Mouse (Mus musculus): ENCODE results near the gene Commd1. TPM values are rescaled to one million over a fixed set of nuclear protein-coding genes. Genes with fewer than 3 reads are reported as not detected.

Gene Commd1
- polyA plus RNA-seq, 1 experiment from 2014 or later = 384 TPM

DNA sequence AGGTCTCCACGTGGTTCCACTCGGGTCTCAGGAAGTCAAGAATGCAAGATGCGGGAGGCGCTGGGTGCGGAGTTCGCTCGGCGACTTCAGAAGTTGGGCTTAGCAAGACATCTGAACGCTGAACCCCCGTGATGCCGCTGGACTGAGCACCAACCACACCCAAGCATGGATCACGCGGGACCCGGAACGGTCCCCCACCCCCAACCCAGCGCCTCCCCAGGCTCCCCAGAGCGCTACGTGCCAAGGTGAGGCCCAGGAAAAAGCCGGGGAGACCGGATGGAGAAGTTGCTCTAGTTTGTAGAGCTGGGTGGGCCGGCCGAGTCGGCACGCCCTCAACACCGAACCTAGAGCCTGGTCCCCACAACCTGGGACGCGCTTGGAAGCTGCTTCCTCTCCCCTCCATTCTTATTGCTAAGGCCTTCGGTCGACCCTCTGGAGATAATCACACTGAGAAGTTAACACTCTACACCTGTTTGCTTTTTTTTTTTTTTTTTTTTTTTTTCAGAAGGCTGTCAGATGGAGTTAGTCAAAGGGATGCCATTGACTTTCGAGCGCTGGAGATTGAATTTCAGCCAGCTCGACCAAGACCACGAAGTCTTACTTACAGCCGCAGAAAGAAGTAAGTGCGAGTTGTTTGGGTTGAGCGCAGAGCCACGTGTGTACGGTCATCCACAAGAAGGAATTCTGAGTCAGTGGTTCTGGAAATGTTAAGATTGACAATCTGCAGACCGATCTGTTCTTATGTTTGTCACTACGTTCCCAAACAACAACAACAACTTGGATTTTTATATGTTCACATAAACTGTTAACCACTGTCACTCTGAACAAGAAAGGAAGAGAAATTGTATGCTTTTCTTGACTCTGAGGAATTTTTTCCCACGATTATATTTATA, 121.6 kb downstream of the Commd1 start, which contains the start of gene B3gnt2:
Gene B3gnt2, minus strand, starts transcription at position 627 of the 893 bp plus-strand sequence.
- peak; percentile 62 for ATAC-seq
- H3K4me3 ChIP-seq (replicated peaks) = peak within 1 kb of the TSS; percentile 75
- H3K4me2 ChIP-seq (replicated peaks) = peak within 1 kb of the TSS; percentile 93
- no peaks in the 10 kb centered on the region for H3K9me3 ChIP-seq
- H3K27me3 ChIP-seq (replicated peaks) = peaks cover 9% of the 10 kb centered on the region; the same call in 1 of the 2 replicates
- peak within 1 kb of the TSS; percentile 86 for H3K27ac ChIP-seq
- 7% methylated on average over 41 of the region's 41 CpGs for WGBS
- H3K9ac ChIP-seq = peak within 1 kb of the TSS; percentile 74
- H3K36me3 ChIP-seq = no peaks in the 10 kb centered on the region
- H3K4me1 ChIP-seq (replicated peaks) = peaks cover 17% of the 10 kb centered on the region

- Histone ChIP-seq H3K4me2 (replicated peaks) (peak overlapping the region; percentile 93), H3K27ac (peak overlapping the region; percentile 86), H3K4me3 (replicated peaks) (peak overlapping the region; percentile 75), H3K27me3 (replicated peaks) (peaks cover 9% of the 10 kb centered on the region; the same call in 1 of the 2 replicates), H3K9me3 (no peaks in the 10 kb centered on the region), H3K9ac (peak overlapping the region; percentile 74), H3K4me1 (replicated peaks) (peaks cover 17% of the 10 kb centered on the region), H3K36me3 (no peaks in the 10 kb centered on the region)
- ATAC-seq = peak; percentile 94
- WGBS = under 1% methylated on average over 55 of the region's 55 CpGs
Observed at GRCm38 (mm10) chr11:22859633-22860334, 122.4 kb downstream of the Commd1 start.

DNA sequence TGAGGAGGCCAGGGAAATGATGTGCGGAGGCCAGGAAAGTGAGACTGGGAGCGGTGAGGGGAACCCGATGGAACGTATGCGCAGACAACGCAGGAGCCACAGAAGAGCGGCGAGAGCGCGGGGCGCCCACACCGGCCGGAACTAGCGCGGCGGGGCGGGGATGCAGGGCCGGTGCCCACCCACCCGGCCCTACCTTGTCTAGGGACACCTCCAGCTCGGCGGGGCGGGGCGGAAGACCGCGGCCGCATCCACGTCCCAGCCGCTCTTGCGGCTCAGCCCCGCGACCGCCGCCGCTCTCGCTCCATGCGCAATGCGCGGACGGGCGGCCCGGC, 122.9 kb downstream of the Commd1 start:
- peak overlapping the region; percentile 74 for H3K9ac ChIP-seq
- H3K27me3 ChIP-seq (replicated peaks) = peaks cover 9% of the 10 kb centered on the region; the same call in 1 of the 2 replicates
- H3K4me3 ChIP-seq (replicated peaks) = peak overlapping the region; percentile 75
- ATAC-seq = peak; percentile 85
- H3K4me2 ChIP-seq (replicated peaks) = peak overlapping the region; percentile 93
- peak overlapping the region; percentile 86 for H3K27ac ChIP-seq
- H3K9me3 ChIP-seq = no peaks in the 10 kb centered on the region
- WGBS = under 1% methylated on average over 35 of the region's 41 CpGs
- no peaks in the 10 kb centered on the region for H3K36me3 ChIP-seq
- peaks cover 17% of the 10 kb centered on the region for H3K4me1 ChIP-seq (replicated peaks)

DNA sequence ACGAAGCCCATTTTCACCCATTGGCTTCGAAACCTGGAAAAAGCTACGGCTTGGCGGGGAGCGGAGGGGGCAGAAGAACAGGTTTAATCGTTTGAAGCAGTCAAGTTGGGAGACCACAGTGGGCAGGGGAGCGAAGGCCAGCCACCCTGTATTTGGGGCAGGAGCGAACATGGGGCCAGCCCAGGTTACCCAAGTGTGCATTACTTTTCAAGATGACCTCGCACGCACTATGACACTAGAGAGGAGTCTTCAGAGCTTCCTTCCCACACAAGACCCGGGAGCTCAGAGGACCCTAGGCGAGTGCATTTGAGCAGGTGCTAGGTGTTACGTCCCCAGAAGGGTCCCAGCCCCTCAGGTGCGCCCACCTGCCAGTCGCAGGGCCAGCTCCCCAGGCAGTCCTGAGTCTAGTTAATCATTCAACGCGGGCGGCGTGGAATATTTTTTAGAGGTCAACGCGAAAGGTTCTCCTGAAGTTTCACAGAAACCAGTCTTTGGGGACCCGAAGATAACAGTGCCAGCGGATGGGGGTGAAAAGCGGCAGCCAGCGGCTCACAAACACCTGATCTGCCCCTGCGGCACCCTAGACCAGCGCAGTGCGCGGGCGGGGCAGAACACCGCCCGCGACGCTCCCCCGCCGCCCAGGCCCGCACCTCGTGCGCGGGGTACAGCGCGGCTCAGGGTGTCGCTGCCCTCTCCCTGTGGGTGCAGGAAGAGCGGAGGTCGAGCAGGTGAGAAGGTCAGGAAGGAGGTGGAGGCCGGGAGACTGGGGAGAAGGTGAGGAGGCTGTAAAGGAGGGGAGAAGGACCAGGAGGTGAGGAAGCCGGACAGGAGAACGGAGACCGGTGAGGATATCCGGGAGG, 123.5 kb downstream of the Commd1 start:
- Histone ChIP-seq H3K9ac (peak overlapping the region; percentile 74), H3K4me3 (replicated peaks) (peak overlapping the region; percentile 75), H3K36me3 (no peaks in the 10 kb centered on the region), H3K4me1 (replicated peaks) (peaks cover 17% of the 10 kb centered on the region), H3K27me3 (replicated peaks) (peaks cover 9% of the 10 kb centered on the region; the same call in 1 of the 2 replicates), H3K27ac (peak overlapping the region; percentile 86), H3K9me3 (no peaks in the 10 kb centered on the region), H3K4me2 (replicated peaks) (peak overlapping the region; percentile 93)
- WGBS = 4% methylated on average over 50 of the region's 50 CpGs
- ATAC-seq = peak; percentile 59

DNA sequence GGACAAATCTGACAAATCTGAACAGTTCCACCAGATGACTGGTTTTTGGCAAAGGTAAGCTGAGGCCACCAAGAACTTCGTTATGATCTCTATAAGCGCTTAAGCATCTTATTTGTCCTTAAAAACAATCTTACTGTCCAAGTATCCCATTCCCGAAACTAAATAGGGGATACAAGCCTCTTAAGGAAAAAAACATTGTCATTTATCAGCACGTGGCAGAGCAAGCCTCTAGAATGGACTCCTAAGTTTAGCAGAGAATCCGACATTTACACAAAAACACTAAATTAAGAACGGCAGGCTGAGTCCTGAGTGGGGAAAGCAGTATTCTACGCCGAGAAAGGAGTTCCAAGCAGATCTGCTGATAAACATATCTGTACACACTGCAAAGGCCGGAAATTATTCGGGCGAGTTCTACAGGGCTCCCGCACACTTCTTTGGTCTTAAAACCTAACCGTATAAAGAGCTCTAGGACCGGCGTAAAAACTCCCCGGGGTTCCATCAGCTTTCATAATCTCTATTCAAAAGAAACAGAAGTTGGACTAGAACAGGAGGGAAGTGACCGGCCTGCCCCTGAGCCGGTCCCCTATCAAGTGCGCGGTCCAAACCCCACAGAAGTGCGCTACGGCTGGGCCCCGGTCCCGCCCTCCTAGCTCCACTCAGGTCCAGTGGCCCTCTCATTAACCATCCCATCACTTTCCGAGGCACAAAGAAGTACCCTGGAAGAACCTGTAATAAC, 124.3 kb downstream of the Commd1 start:
- H3K27me3 ChIP-seq (replicated peaks) = peaks cover 9% of the 10 kb centered on the region; the same call in 1 of the 2 replicates
- no peak for ATAC-seq
- 21% methylated on average over 25 of the region's 25 CpGs for WGBS
- H3K27ac ChIP-seq = 0 out of 2 replicates have a peak overlapping the region, but pooled peaks have one; percentile 86
- H3K4me1 ChIP-seq (replicated peaks) = peaks cover 17% of the 10 kb centered on the region
- no peaks in the 10 kb centered on the region for H3K36me3 ChIP-seq
- H3K4me3 ChIP-seq (replicated peaks) = peak overlapping the region; percentile 75
- H3K9ac ChIP-seq = peak overlapping the region; percentile 74; the same call in 1 of the 2 replicates
- H3K9me3 ChIP-seq = no peaks in the 10 kb centered on the region
- peak overlapping the region; percentile 93 for H3K4me2 ChIP-seq (replicated peaks)

GRCm38 (mm10) chr11:22857106-22857704, 125.0 kb downstream of the Commd1 start:
- peak overlapping the region; percentile 93; the same call in 1 of the 2 replicates for H3K4me2 ChIP-seq (replicated peaks)
- H3K4me3 ChIP-seq (replicated peaks) = no peak overlapping the region
- peaks cover 9% of the 10 kb centered on the region; the same call in 1 of the 2 replicates for H3K27me3 ChIP-seq (replicated peaks)
- H3K4me1 ChIP-seq (replicated peaks) = peaks cover 17% of the 10 kb centered on the region
- 78% methylated on average over 5 of the region's 5 CpGs for WGBS
- H3K36me3 ChIP-seq = no peaks in the 10 kb centered on the region
- H3K9ac ChIP-seq = no peak overlapping the region
- ATAC-seq = no peak
- no peak overlapping the region for H3K27ac ChIP-seq
- no peaks in the 10 kb centered on the region for H3K9me3 ChIP-seq

GRCm38 (mm10) chr11:22856371-22856965, 125.7 kb downstream of the Commd1 start:
- Histone ChIP-seq H3K4me1 (replicated peaks) (peaks cover 17% of the 10 kb centered on the region), H3K9me3 (no peaks in the 10 kb centered on the region), H3K4me3 (replicated peaks) (no peak overlapping the region), H3K27ac (no peak overlapping the region), H3K36me3 (no peaks in the 10 kb centered on the region), H3K4me2 (replicated peaks) (no peak overlapping the region), H3K27me3 (replicated peaks) (peaks cover 9% of the 10 kb centered on the region; the same call in 1 of the 2 replicates), H3K9ac (no peak overlapping the region)
- 75% methylated on average over 3 of the region's 3 CpGs for WGBS
- no peak for ATAC-seq

DNA sequence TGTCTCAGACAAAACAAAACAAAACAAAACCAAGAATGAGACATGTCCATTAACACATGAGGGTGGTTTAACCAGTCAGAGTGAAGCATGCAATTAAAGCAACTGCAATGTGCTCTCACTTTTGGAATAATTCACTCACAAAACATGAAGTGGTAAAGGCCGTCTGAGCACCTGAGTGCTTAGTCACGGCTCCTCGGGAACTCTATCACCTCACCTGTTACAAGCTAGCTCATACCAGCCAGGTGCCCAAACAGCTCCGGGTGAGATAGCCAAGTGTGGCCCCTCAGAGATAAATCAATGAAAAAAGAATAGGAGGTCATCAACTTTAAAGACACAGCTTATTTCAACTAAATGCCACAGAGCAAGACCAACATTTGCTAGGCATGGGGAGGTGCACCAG, 127.6 kb downstream of the Commd1 start:
- Histone ChIP-seq H3K9ac (no peak overlapping the region), H3K27ac (no peak overlapping the region), H3K27me3 (replicated peaks) (peaks cover 9% of the 10 kb centered on the region; the same call in 1 of the 2 replicates), H3K4me2 (replicated peaks) (no peak overlapping the region), H3K9me3 (no peaks in the 10 kb centered on the region), H3K36me3 (no peaks in the 10 kb centered on the region), H3K4me3 (replicated peaks) (no peak overlapping the region), H3K4me1 (replicated peaks) (peaks cover 14% of the 10 kb centered on the region)
- no peak for ATAC-seq
- 69% methylated on average over 4 of the region's 4 CpGs for WGBS

- H3K4me3 ChIP-seq (replicated peaks) = no peak overlapping the region
- 65% methylated on average over 2 of the region's 2 CpGs for WGBS
- no peaks in the 10 kb centered on the region for H3K36me3 ChIP-seq
- peaks cover 14% of the 10 kb centered on the region; the same call in 1 of the 2 replicates for H3K4me1 ChIP-seq (replicated peaks)
- no peak overlapping the region for H3K27ac ChIP-seq
- H3K27me3 ChIP-seq (replicated peaks) = peaks cover 4% of the 10 kb centered on the region; the same call in 1 of the 2 replicates
- H3K9me3 ChIP-seq = no peaks in the 10 kb centered on the region
- H3K4me2 ChIP-seq (replicated peaks) = no peak overlapping the region
- no peak overlapping the region for H3K9ac ChIP-seq
- no peak for ATAC-seq
Observed at GRCm38 (mm10) chr11:22853477-22854157, 128.6 kb downstream of the Commd1 start.

- 96% methylated on average over 1 of the region's 1 CpGs for WGBS
Observed at GRCm38 (mm10) chr11:22852510-22852909, 129.7 kb downstream of the Commd1 start.

More at GRCm38 (mm10) chr11:22852510-22852909, 129.7 kb downstream of the Commd1 start:
- no peak for ATAC-seq
- H3K36me3 ChIP-seq = no peaks in the 10 kb centered on the region
- H3K9me3 ChIP-seq = no peaks in the 10 kb centered on the region
- no peak overlapping the region for H3K4me3 ChIP-seq (replicated peaks)
- H3K9ac ChIP-seq = no peak overlapping the region
- H3K4me1 ChIP-seq (replicated peaks) = peaks cover 18% of the 10 kb centered on the region
- no peak overlapping the region for H3K4me2 ChIP-seq (replicated peaks)
- no peak overlapping the region for H3K27ac ChIP-seq
- no peaks in the 10 kb centered on the region for H3K27me3 ChIP-seq (replicated peaks)

All from intestine, embryonic 15.5 days (tissue).